Mouse (Mus musculus) layer of hippocampus, adult 11-12 months (tissue): ENCODE data around the gene Dlgap1.

Source experiments
- DNase-seq: peaks from one replicate; pipeline ENCODE4 v3.0.0; 2022; ENCODE audit warnings: low spot score

Dlgap1 gene

GRCm38 (mm10) chr17:70844971-70845370 lies 876.1 kb downstream of the Dlgap1 start:
- DNase-seq: no peak

DNA sequence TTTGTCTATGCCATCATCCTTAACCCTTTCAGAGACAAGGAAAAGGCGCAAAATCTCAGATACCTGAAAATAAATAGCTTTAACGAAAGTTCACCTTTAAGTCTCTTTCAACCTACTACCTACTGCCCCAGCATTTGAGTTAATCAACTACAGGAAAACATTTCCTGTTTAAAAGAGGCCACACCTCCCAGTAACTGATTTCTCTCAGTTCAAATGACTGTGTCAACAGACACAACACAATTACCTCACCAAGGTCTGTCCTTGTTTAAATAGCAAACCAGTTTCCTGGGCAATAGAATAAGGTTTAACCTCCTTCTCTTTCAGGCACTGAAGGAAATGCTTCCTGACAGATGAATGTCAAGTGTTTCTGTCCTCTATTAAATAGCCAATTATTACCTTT lies 876.7 kb downstream of the Dlgap1 start:
- DNase-seq: no peak

DNA sequence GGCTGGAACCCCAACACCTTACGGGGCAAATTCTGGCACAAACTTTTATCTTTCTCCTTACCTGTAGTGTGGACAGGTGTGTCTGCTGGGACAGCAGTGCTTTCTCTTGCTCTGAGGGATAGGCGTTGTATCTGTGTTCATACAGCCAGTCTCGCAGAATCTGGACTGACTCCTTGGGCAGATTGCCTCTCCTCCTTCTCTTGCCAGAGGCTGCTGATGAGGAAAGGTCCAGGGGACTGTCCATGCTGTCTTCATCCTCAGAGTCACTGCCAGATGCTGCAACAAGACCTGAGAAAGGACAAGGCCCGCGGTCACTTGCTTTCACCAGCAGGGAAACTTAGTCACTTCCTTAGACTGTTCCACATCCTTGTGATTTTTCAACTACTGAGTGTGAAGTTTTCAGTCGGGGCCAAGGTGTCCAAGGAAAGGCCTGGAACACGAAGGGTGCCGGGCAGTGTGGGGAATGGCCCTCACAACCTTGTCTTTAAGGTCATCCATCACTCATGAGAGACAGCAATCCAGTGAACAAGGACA lies 877.3 kb downstream of the Dlgap1 start:
- DNase-seq: no peak

GRCm38 (mm10) chr17:70847086-70847485 lies 878.2 kb downstream of the Dlgap1 start:
- no peak for DNase-seq

GRCm38 (mm10) chr17:70847751-70848510 lies 879.1 kb downstream of the Dlgap1 start:
- no peak for DNase-seq

DNA sequence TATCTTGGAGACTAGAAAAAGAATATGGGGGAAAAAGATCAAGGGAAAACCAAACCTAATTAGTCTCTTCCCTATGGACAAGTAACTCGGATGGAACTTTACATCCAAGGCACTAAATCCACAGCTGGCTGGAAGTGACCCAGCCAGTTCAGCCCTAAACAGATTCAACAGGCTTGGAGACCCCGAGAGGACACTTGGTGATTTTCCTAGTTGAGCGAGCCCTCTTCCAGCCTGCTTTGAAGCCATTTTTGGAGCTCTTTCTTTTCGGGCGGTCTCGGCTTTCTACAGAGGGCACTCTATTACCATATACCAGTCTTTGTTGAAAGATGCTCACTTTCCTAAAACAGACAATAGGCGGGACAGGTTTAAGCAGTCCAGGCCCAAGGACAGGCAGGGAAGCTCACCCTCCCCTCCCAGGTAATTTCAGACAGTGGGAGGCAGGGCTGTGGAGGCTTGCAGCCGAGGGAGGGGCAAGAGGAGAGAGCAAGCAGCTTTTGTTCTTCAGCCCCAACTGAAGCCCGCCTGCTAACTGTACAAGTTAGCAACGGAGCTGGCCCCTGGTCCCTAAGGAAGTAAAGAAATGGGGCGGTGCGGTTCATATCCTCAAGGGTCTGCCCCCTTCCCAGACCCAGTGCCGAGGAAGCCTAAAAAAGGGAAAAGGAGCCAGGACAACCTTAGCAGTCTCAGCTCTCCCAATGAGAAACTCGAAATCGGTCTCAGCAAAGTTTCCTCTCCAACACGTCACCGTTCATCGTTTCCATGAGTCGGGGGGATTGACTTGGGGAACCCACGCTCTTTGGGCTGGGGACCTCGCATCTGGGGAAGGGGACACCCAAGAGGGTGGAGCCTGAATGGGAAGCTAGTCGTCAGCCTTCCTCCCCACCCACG lies 879.9 kb downstream of the Dlgap1 start:
- no peak for DNase-seq

DNA sequence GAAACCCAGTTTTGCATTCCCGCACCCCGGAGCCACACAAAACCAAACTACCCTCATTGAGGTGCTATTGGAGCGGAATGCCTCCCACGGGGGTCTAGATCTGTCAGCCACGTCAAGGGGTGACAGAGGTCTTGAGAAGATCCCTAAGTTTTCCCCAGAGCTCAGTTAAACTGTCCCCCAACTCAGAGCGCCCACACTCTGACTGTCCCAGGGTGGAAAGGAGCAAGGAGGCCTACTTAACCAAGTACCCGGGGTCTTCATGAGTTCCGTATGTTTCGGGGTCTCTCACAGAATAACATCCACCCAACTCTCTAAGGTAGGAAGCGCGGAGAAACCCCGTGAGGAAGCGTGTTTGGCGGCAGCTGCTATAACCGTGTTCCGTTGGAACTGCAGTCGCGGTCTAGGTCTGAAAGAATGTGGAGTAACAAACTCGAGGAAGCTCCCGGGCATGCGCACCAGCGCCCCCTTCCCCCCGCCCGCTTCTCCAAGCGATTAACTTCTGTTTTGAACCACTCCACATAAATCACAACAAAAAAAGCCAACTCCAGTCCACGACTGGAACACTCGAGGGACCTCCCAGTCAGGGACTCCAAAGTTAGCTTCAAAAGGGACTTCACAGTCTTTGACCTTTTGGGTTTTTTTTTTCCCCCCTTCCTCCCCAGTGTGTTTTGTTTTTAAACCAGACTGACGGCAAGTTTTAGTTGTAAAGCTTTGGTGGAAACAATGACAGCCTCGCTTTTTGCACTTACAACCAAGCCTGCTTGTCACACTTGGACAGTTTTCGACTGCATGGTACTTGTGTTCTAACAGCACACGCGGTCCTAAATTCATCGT lies 880.7 kb downstream of the Dlgap1 start:
- DNase-seq: peak; percentile 69

DNA sequence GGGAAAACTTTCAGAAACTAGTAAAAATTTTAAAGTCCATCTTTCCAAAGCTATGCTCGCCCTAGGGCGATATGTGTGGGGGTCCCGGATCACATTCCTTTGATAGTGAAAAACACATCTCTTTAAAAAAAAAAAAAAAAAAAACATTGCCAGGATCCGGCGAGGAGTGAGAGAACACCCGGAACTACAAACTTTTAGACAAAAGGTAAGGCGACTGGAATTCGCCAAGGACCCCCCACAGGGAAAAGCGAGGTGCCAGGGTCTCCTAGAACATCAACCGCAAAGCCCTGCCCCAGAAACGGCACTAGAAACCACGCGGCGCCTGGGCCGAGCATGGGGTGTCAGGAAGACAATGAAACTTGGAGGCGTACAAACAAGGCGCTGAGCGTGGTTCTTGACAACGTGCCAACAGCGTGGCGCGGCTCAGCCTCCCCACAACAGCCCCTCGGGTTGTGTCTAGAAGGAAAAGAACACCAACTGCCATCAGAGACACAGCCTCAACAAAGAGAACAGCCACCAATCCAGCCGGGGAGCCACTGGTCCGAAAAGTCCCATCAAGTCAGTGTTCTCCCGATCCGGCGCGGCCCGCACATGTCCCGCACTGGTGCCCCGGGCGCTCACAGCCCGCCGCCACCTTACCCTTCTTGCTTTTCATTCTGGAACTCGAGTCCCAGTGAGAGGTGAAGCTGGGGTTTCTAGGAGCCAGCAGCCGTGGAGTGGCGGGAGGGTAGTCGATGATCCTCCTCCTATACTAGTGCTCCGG lies 881.5 kb downstream of the Dlgap1 start:
- DNase-seq: no peak

DNA sequence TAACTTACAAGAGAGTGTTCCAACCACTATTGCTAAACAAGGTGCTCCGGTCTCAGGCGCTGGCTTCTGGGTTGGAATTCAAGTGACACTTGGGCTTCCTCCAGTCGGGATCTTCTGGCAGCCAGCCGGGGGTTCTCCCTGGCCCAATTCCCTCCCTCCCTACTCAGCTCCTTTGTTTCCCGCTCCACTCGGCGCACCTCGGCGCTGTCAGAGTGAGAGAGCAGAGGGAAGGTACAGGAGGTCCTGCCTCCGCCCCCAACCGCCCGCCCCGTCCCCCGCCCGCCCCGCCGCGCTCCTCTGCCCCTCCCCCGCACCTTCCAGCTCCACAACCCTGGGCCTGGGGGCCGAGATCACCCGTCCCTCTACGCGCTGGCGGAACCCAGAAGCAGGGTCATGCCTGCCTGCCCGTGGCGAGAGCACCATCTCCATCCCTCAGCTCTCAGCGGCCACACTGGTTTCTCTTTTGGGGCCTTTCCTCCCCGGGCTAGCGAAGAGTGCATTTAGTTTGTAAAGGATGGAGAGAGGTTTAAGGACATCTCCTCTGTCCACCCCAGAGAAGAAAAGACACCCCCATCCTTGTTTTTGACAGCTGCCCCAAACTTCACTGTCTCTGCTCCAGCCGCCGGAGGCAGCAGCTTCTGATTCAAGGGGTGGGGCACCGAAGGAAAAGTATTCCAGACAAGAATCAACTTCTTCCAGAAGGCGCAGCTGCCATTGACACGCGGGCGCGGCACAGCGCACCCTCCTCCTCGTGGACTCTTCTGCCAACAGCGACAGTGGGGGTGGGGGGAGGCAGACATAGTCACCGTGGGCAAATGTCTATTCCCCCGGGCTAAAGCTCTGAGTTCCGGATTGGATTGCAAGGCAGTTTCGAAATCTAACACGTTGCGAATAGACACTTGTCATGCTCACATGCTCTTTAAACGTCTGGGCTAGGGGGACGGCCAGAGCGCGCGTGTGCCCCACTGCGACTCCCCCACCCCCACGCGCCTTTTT lies 882.4 kb downstream of the Dlgap1 start:
- DNase-seq: peak; percentile 61

DNA sequence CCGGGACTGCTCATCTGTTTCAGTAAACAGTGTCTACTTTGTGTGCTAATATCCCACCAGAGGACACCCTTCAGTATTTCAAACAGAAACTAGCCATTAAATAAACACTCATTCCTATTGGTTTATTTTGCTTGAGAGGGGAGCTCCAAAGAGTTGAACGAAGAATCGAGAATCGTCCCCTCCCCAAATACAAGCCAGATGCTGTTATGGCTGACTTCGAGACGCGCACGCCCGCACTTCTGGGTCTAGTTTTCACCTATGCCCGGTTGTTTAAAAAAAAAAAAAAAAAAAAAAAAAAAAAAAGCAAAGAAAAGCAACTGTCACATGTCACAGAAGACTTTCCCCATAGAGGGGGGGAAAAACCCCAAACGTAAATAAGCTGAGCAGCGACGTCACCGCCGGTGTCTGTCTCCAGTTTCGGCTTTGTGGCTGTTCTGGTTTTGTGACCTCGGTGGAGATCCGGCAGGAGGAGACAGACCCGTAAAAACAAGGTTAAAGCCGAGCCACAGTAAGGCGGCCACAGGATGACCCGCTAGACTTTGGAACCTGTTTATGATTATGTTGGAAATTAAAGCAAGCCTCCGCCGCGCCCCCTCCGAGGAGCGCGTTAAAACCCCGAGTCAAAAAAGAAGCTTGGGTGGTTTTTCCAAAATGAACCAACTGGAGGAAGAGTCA lies 883.3 kb downstream of the Dlgap1 start:
- no peak for DNase-seq

- peak; percentile 64 for DNase-seq
Measured at GRCm38 (mm10) chr17:70852686-70853386, 884.0 kb downstream of the Dlgap1 start.

DNA sequence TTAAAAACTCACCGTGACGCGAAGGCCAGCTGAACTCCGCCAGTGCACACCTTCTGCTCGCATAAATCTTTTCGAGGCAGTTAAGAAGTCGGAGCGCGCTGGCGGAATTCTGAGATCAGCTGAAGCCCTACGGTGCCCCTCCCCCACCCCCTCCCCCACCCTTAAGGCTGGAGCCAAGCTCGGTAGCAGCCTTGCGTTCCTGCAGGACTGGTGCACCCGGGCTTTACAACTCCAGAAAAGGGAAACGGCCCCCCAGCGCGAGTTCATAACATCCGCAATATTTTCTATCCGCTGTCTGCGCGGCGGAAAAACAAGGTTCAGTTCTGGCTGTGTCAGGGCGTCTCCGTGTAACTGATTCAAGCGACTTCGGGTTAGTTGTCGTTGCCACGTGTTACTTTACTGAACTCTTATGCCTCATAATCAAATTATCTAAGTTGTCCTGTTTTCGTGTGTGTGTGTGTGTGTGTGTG lies 884.6 kb downstream of the Dlgap1 start, which contains the start of gene Tgif1:
Tgif1 (minus strand) TSS at position 111 of the 470 bp plus-strand sequence.
- no peak for DNase-seq

- DNase-seq: no peak
Measured at GRCm38 (mm10) chr17:70854021-70854420, 885.1 kb downstream of the Dlgap1 start.

DNA sequence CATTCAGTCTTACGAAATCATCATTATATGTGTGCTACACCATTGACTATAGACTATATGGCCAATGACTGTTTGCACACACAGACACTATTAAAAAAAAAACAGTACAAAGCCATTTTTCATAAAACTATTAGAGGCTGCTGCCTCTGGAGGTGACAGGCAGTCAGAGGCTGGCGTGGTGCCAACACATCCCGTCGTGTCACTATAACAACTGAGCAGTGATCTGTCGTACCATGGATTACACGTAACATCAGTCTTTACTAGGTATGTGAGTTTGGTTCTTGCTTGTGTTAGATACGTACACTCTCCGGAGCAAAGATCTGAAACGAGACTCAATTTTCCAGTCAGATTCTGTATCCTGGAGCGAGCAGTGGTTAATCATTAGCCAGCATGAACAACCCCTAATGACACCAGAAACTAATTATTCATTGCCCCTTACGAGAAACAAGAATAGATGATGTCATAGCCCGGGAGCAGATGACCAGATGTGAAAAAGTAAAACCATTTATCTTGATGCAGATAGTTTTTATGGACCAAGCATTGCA lies 888.1 kb downstream of the Dlgap1 start:
- DNase-seq: no peak

- no peak for DNase-seq
Measured at GRCm38 (mm10) chr17:70858814-70859213, 889.9 kb downstream of the Dlgap1 start.

GRCm38 (mm10) chr17:70864117-70864516 lies 895.2 kb downstream of the Dlgap1 start:
- DNase-seq: no peak

- DNase-seq: no peak
Measured at GRCm38 (mm10) chr17:70864645-70865044, 895.8 kb downstream of the Dlgap1 start.

DNA sequence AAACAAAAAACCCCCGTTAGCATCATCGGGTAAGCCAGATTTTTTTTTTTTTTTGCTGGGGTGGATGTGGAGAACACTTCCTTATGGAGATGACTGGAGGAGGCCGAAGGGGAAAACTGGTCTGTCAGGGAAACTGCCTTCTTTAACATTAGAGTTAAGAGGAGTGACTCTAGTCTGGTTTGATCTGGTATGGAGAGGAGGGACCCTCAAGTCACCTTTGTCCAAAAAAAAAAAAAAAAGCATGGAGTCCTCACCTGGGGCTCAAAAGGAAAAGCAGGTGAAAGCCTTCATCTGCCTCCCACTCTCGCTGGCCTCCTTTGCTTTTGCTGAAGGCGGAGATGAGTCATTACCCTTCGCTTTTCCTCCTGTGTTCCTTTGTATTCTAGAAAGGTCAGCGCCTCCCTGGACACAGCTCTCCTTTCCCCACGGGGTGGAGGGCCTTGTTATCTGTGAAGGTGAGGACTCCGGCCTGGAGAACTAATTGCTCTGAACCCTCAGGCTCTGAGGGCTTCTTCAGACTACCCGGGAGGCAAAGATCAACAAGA lies 896.3 kb downstream of the Dlgap1 start:
- DNase-seq: no peak
